Mouse (Mus musculus) forelimb bud, embryonic 11.5 days (tissue): Measurements from ENCODE around the gene Tac1.
"Not testable (repeated sequence)": the region's sequence is repeated elsewhere in the genome, so short reads cannot be mapped to it uniquely, and the experiment has no call there.

Experiments used
- DNase-seq: peaks from one replicate; pipeline ENCODE4 v3.0.0-alpha.2; 2012; ENCODE audit warnings: low read depth, low spot score

Tac1 gene

GRCm38 (mm10) chr6:7554829-7555391 is at the start of gene Tac1:
TSS of gene Tac1 (plus strand) at chr6:7554879.
- no peak for DNase-seq

GRCm38 (mm10) chr6:7543511-7543910 is 11.2 kb upstream of the Tac1 start:
- DNase-seq, result not testable (repeated sequence)

- DNase-seq, result no peak
Observed at GRCm38 (mm10) chr6:7555688-7556476, 1.2 kb downstream of the Tac1 start.

- DNase-seq, result peak; percentile 82
Observed at GRCm38 (mm10) chr6:7558164-7558563, 3.5 kb downstream of the Tac1 start.

- DNase-seq, result no peak
Observed at GRCm38 (mm10) chr6:7562524-7562923, 7.8 kb downstream of the Tac1 start.

- DNase-seq, result no peak
Observed at GRCm38 (mm10) chr6:7564537-7564936, 9.9 kb downstream of the Tac1 start.

- no peak for DNase-seq
Observed at GRCm38 (mm10) chr6:7571144-7571543, 16.5 kb downstream of the Tac1 start.

- no peak for DNase-seq
Observed at GRCm38 (mm10) chr6:7578031-7578430, 23.4 kb downstream of the Tac1 start.

GRCm38 (mm10) chr6:7594445-7594844 is 39.8 kb downstream of the Tac1 start:
- no peak for DNase-seq

- DNase-seq, result no peak
Observed at GRCm38 (mm10) chr6:7598416-7598815, 43.7 kb downstream of the Tac1 start.

- peak; percentile 28 for DNase-seq
Observed at GRCm38 (mm10) chr6:7600228-7600627, 45.5 kb downstream of the Tac1 start.

- no peak for DNase-seq
Observed at GRCm38 (mm10) chr6:7601353-7602094, 46.8 kb downstream of the Tac1 start.

- not testable (repeated sequence) for DNase-seq
Observed at GRCm38 (mm10) chr6:7613676-7614075, 59.0 kb downstream of the Tac1 start.
